Mouse (Mus musculus): ENCODE measurements around the gene Kat7. TPM values are rescaled to one million over a fixed set of nuclear protein-coding genes. Genes with fewer than 3 reads are reported as not detected.

The Kat7 gene
- polyA plus RNA-seq, 1 experiment from 2014 or later: 81.9 TPM

DNA sequence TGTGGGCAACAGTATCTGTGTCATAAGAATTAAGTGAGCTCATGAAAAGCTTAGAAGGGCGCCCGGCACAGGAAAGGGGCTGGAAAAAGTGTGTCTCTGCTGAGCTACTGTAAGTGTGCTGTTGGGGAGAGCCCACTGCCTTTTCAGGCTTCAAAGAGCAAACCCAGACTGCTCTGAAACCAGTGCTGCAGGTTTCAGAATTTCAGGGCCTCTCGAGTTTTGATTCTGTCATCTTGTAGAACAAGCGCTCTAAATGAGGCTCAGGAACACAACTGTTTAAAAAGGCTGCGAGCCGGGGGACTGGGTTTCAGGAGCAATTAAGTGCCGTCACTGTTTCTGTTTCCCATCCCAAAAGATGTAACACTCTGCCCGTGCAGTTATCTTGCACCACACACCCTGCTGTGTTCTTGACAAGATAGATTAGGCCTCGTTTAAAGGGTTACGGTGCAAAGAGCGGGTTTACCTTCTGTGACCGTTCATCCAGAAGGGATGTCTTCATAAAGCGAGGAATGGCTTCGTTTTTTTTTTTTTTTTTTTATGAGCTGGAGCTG, 29.5 kb upstream of the Kat7 start:
- no peak for ATAC-seq (replicated peaks; ENCODE audit: insufficient number of reproducible peaks, low FRiP score, low TSS enrichment, low read depth)
- Histone ChIP-seq H3K4me1 (ENCODE audit: control insufficient read depth, insufficient read depth, low read length) (no peaks in the 10 kb centered on the region; the same call in 1 of the 2 replicates), H3K4me2 (ENCODE audit: low read depth, low read length) (no peak overlapping the region; the same call in 1 of the 2 replicates), H3K27me3 (ENCODE audit: control insufficient read depth, insufficient read depth, low read length) (no peaks in the 10 kb centered on the region), H3K9ac (replicated peaks; ENCODE audit: low read length) (peak overlapping the region; percentile 1; the same call in 1 of the 2 replicates), H3K27ac (replicated peaks; ENCODE audit: low read depth, low read length) (no peak overlapping the region), H3K4me3 (ENCODE audit: low read depth, low read length) (peak overlapping the region; percentile 0; the same call in 1 of the 2 replicates), H3K9me3 (replicated peaks; ENCODE audit: control insufficient read depth, low read length) (no peaks in the 10 kb centered on the region), H3K36me3 (replicated peaks; ENCODE audit: control insufficient read depth, insufficient read depth, low read depth, low read length) (no peaks in the 10 kb centered on the region)
- WGBS: 34% methylated on average over 14 of the region's 14 CpGs
- DNase-seq (ENCODE audit: low spot score): peak; percentile 18

GRCm38 (mm10) chr11:95337846-95338342, 27.8 kb upstream of the Kat7 start:
- Histone ChIP-seq H3K4me2 (ENCODE audit: low read depth, low read length) (peak overlapping the region; percentile 68), H3K27me3 (ENCODE audit: control insufficient read depth, insufficient read depth, low read length) (no peaks in the 10 kb centered on the region), H3K36me3 (replicated peaks; ENCODE audit: control insufficient read depth, insufficient read depth, low read depth, low read length) (no peaks in the 10 kb centered on the region), H3K27ac (replicated peaks; ENCODE audit: low read depth, low read length) (no peak overlapping the region), H3K4me1 (ENCODE audit: control insufficient read depth, insufficient read depth, low read length) (no peaks in the 10 kb centered on the region; the same call in 1 of the 2 replicates), H3K9me3 (replicated peaks; ENCODE audit: control insufficient read depth, low read length) (no peaks in the 10 kb centered on the region), H3K4me3 (ENCODE audit: low read depth, low read length) (peak overlapping the region; percentile 94), H3K9ac (replicated peaks; ENCODE audit: low read length) (peak overlapping the region; percentile 84)
- WGBS: 24% methylated on average over 9 of the region's 9 CpGs
- DNase-seq (ENCODE audit: low spot score): peak; percentile 36
- ATAC-seq (replicated peaks; ENCODE audit: insufficient number of reproducible peaks, low FRiP score, low TSS enrichment, low read depth): no peak

GRCm38 (mm10) chr11:95337129-95337813, 27.2 kb upstream of the Kat7 start:
- under 1% methylated on average over 49 of the region's 50 CpGs for WGBS
- H3K4me2 ChIP-seq (ENCODE audit: low read depth, low read length): peak overlapping the region; percentile 68
- H3K36me3 ChIP-seq (replicated peaks; ENCODE audit: control insufficient read depth, insufficient read depth, low read depth, low read length): no peaks in the 10 kb centered on the region
- no peaks in the 10 kb centered on the region for H3K9me3 ChIP-seq (replicated peaks; ENCODE audit: control insufficient read depth, low read length)
- peak overlapping the region; percentile 43 for H3K27ac ChIP-seq (replicated peaks; ENCODE audit: low read depth, low read length)
- H3K4me3 ChIP-seq (ENCODE audit: low read depth, low read length): peak overlapping the region; percentile 94
- ATAC-seq (replicated peaks; ENCODE audit: insufficient number of reproducible peaks, low FRiP score, low TSS enrichment, low read depth) (peak; percentile 74), DNase-seq (ENCODE audit: low spot score) (peak; percentile 82)
- H3K27me3 ChIP-seq (ENCODE audit: control insufficient read depth, insufficient read depth, low read length): no peaks in the 10 kb centered on the region
- H3K9ac ChIP-seq (replicated peaks; ENCODE audit: low read length): peak overlapping the region; percentile 84
- no peaks in the 10 kb centered on the region; the same call in 1 of the 2 replicates for H3K4me1 ChIP-seq (ENCODE audit: control insufficient read depth, insufficient read depth, low read length)

GRCm38 (mm10) chr11:95336568-95337128, 26.6 kb upstream of the Kat7 start, which contains the start of gene Fam117a:
Gene Fam117a (plus strand): TSS chr11:95337018.
- peak within 1 kb of the TSS; percentile 43 for H3K27ac ChIP-seq (replicated peaks; ENCODE audit: low read depth, low read length)
- ATAC-seq (replicated peaks; ENCODE audit: insufficient number of reproducible peaks, low FRiP score, low TSS enrichment, low read depth): peak; percentile 97
- 1% methylated on average over 15 of the region's 27 CpGs for WGBS

GRCm38 (mm10) chr11:95334448-95335060, 24.5 kb upstream of the Kat7 start:
- Histone ChIP-seq H3K4me1 (ENCODE audit: control insufficient read depth, insufficient read depth, low read length) (no peaks in the 10 kb centered on the region; the same call in 1 of the 2 replicates), H3K4me2 (ENCODE audit: low read depth, low read length) (no peak overlapping the region), H3K36me3 (replicated peaks; ENCODE audit: control insufficient read depth, insufficient read depth, low read depth, low read length) (no peaks in the 10 kb centered on the region), H3K4me3 (ENCODE audit: low read depth, low read length) (no peak overlapping the region), H3K9ac (replicated peaks; ENCODE audit: low read length) (no peak overlapping the region), H3K27ac (replicated peaks; ENCODE audit: low read depth, low read length) (no peak overlapping the region), H3K9me3 (replicated peaks; ENCODE audit: control insufficient read depth, low read length) (no peaks in the 10 kb centered on the region), H3K27me3 (ENCODE audit: control insufficient read depth, insufficient read depth, low read length) (no peaks in the 10 kb centered on the region)
- DNase-seq (ENCODE audit: low spot score) (no peak), ATAC-seq (replicated peaks; ENCODE audit: insufficient number of reproducible peaks, low FRiP score, low TSS enrichment, low read depth) (no peak)
- WGBS: 75% methylated on average over 5 of the region's 5 CpGs

More at GRCm38 (mm10) chr11:95336568-95337128, 26.6 kb upstream of the Kat7 start, which contains the start of gene Fam117a:
- Histone ChIP-seq H3K4me3 (ENCODE audit: low read depth, low read length) (peak within 1 kb of the TSS; percentile 94), H3K4me1 (ENCODE audit: control insufficient read depth, insufficient read depth, low read length) (no peaks in the 10 kb centered on the region; the same call in 1 of the 2 replicates), H3K36me3 (replicated peaks; ENCODE audit: control insufficient read depth, insufficient read depth, low read depth, low read length) (no peaks in the 10 kb centered on the region), H3K9ac (replicated peaks; ENCODE audit: low read length) (peak within 1 kb of the TSS; percentile 84), H3K27me3 (ENCODE audit: control insufficient read depth, insufficient read depth, low read length) (no peaks in the 10 kb centered on the region), H3K9me3 (replicated peaks; ENCODE audit: control insufficient read depth, low read length) (no peaks in the 10 kb centered on the region), H3K4me2 (ENCODE audit: low read depth, low read length) (peak within 1 kb of the TSS; percentile 68)
- DNase-seq (ENCODE audit: low spot score): peak; percentile 94

DNA sequence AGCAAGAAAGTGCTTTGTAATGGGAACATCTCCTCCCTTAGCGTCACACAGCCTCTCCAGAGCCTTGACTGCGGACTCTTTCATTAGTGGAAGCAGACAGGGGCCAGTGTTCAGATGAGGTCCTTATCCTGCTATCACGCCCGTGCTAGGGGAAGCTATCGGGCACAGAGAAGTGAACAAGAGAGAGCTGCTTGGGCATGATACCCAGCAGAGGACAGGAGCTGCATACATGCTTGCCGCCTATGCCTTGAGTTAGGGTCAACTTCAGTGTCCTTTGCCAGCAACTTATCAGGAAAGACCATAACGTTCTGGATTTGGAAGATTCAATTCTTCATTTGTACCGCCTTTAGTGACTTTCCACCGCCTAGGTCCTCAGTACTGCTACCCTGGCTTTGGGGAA, 23.8 kb upstream of the Kat7 start:
- H3K9me3 ChIP-seq (replicated peaks; ENCODE audit: control insufficient read depth, low read length): no peaks in the 10 kb centered on the region
- H3K27ac ChIP-seq (replicated peaks; ENCODE audit: low read depth, low read length): no peak overlapping the region
- H3K4me1 ChIP-seq (ENCODE audit: control insufficient read depth, insufficient read depth, low read length): no peaks in the 10 kb centered on the region; the same call in 1 of the 2 replicates
- no peak for DNase-seq (ENCODE audit: low spot score)
- no peak overlapping the region for H3K4me3 ChIP-seq (ENCODE audit: low read depth, low read length)
- ATAC-seq (replicated peaks; ENCODE audit: insufficient number of reproducible peaks, low FRiP score, low TSS enrichment, low read depth): no peak
- H3K9ac ChIP-seq (replicated peaks; ENCODE audit: low read length): no peak overlapping the region
- H3K27me3 ChIP-seq (ENCODE audit: control insufficient read depth, insufficient read depth, low read length): no peaks in the 10 kb centered on the region
- H3K4me2 ChIP-seq (ENCODE audit: low read depth, low read length): no peak overlapping the region
- H3K36me3 ChIP-seq (replicated peaks; ENCODE audit: control insufficient read depth, insufficient read depth, low read depth, low read length): no peaks in the 10 kb centered on the region
- WGBS: 84% methylated on average over 9 of the region's 9 CpGs

DNA sequence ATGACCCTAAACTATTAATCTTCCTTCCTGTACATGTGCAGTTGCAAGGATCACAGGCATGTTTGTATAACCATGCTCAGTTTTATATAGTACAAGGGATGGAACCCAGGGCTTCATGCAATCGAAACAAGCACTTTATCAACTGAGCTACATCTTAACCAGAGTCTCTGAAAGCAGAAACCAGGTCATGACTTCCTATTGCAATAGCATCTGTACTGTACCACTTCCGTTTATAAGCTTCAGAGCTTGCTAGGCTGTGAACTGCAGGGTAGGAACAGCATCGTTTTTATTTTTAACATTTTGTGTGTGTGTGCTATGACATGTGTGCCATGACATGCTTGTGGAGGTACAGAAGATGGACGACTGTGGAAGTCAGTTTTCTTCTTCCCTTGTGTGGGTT, 23.2 kb upstream of the Kat7 start:
- no peak for ATAC-seq (replicated peaks; ENCODE audit: insufficient number of reproducible peaks, low FRiP score, low TSS enrichment, low read depth)

More for the DNA sequence above, 23.2 kb upstream of the Kat7 start:
- no peak overlapping the region for H3K27ac ChIP-seq (replicated peaks; ENCODE audit: low read depth, low read length)
- no peaks in the 10 kb centered on the region for H3K27me3 ChIP-seq (ENCODE audit: control insufficient read depth, insufficient read depth, low read length)
- DNase-seq (ENCODE audit: low spot score): no peak
- H3K9me3 ChIP-seq (replicated peaks; ENCODE audit: control insufficient read depth, low read length): no peaks in the 10 kb centered on the region
- no peak overlapping the region for H3K4me2 ChIP-seq (ENCODE audit: low read depth, low read length)
- H3K4me3 ChIP-seq (ENCODE audit: low read depth, low read length): no peak overlapping the region
- 59% methylated on average over 4 of the region's 4 CpGs for WGBS
- no peak overlapping the region for H3K9ac ChIP-seq (replicated peaks; ENCODE audit: low read length)
- no peaks in the 10 kb centered on the region; the same call in 1 of the 2 replicates for H3K4me1 ChIP-seq (ENCODE audit: control insufficient read depth, insufficient read depth, low read length)
- H3K36me3 ChIP-seq (replicated peaks; ENCODE audit: control insufficient read depth, insufficient read depth, low read depth, low read length): no peaks in the 10 kb centered on the region
